Mouse (Mus musculus) central nervous system, embryonic 11.5 days (tissue): ENCODE measurements around the gene Gm8126. TPM values are rescaled to one million over a fixed set of nuclear protein-coding genes. Genes with fewer than 3 reads are reported as not detected.

Experiments used
- polyA plus RNA-seq: library from polyadenylated mRNA; depleted of rRNA; stranded (reverse); fragments of >200 nt; gene quantifications from 2 replicates; pipeline ENCODE4 v1.2.3, GENCODE M21; 2012; rRNA removed

Gm8126 gene
- polyA plus RNA-seq: not detected in 2 replicates

GRCm38 (mm10) chr14:43258349-43258748, at the start of gene Gm8126:
Gene Gm8126, plus strand, starts transcription at chr14:43258649.

GRCm38 (mm10) chr14:43235204-43235603, 23.2 kb upstream of the Gm8126 start, which contains the start of gene Gm8122:
Gene Gm8122, minus strand, starts transcription at chr14:43235304.

GRCm38 (mm10) chr14:43274986-43275511, 16.6 kb downstream of the Gm8126 start, which contains the start of gene Gm9732:
Gene Gm9732, plus strand, starts transcription at chr14:43275036.

GRCm38 (mm10) chr14:43293503-43293902, 35.1 kb downstream of the Gm8126 start, which contains the start of gene Gm8127:
Gene Gm8127, minus strand, starts transcription at chr14:43293832.

Other genes starting within 250 kb of the Gm8126 start
- not detected in 2 replicates for gene Gm10376, start 243.0 kb upstream of the Gm8126 start, polyA plus RNA-seq
- gene Gm8094, start 182.0 kb upstream of the Gm8126 start, polyA plus RNA-seq: not detected in 2 replicates
- gene Gm8104, start 158.0 kb upstream of the Gm8126 start, polyA plus RNA-seq: not detected in 2 replicates
- not detected in 2 replicates for gene Gm7233, start 78.8 kb upstream of the Gm8126 start, polyA plus RNA-seq
- not detected in 2 replicates for gene Gm8122, start 23.3 kb upstream of the Gm8126 start, polyA plus RNA-seq
- not detected in 2 replicates for gene Gm9732, start 16.4 kb downstream of the Gm8126 start, polyA plus RNA-seq
- not detected in 2 replicates for gene Gm8127, start 35.2 kb downstream of the Gm8126 start, polyA plus RNA-seq
- not detected in 2 replicates for gene 1700001F09Rik, start 89.2 kb downstream of the Gm8126 start, polyA plus RNA-seq
- gene Gm8138, start 157.7 kb downstream of the Gm8126 start, polyA plus RNA-seq: not detected in 2 replicates